Mouse (Mus musculus): ENCODE data around the gene Siae.

GRCm38 (mm10) chr9:37576436-37576930, 21.0 kb downstream of the Siae start:
- TF ChIP-seq CTCF (IDR thresholded peaks at IDR 0.05) (no peak), POLR2A (IDR thresholded peaks at IDR 0.05; ENCODE audit: insufficient read depth, low read depth, low read length) (no peak)

Measured in heart, adult 2 months (tissue).